Mouse (Mus musculus) ovary, postnatal 10 days (tissue): ENCODE data around the gene Trim8.

Source experiments
- DNase-seq: peaks from one replicate; pipeline ENCODE4 v3.0.0; 2022; ENCODE audit warnings: low spot score

The Trim8 gene

GRCm38 (mm10) chr19:46480624-46481345 is 20.7 kb upstream of the Trim8 start:
- DNase-seq = no peak

DNA sequence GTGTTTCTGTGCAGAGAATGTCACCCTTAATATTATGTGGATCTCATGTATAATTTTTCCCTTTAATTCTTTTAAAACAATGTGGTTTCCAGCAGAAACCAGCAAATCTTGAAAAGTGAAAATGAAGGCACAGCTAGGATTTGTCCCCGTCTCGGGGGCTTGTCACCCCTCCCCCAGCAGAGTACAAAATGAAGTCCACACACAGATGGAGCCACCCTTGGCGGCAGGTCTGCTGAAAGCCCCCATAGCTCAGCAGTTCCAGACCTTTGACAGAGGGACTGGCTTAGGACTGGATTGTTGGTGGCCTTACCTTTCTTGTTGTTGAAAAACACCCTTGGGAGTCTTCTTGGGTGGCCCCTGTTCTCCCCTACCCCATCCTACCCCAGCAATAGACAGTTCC is 20.1 kb upstream of the Trim8 start:
- DNase-seq = no peak

GRCm38 (mm10) chr19:46481756-46482155 is 19.7 kb upstream of the Trim8 start:
- no peak for DNase-seq

DNA sequence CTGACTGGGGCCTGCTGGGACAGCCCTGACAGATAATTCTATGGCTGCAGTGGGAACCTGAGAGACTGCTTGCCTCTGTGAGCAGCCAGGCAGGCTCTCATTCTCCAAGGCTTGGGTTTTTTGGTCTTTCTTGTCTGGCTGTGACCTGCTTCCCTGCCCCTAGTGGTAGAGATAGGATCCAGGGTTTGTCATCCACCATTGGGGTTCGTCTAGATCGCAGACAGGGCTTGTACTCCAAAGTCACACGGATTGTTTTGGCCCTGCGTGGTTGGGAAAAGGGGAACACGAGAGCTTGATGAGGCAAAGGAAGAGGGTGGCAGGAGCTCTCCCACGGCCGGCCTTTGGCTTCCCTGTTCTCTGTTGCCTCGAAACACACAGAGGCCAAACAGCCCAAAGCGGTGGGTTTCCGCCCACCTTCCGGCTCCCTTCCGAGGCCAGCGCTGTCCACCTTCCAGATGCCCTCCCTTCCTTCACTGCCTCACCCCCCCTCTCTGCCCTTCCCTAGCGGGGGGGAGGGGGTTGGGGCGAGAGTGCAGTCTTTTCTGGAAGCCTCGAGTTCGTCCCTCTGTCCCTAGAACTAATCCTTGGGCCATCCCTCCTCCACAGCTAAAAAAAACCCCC is 18.5 kb upstream of the Trim8 start:
- no peak for DNase-seq

GRCm38 (mm10) chr19:46483701-46484328 is 17.7 kb upstream of the Trim8 start:
- no peak for DNase-seq

GRCm38 (mm10) chr19:46484518-46484917 is 17.0 kb upstream of the Trim8 start:
- DNase-seq = no peak

DNA sequence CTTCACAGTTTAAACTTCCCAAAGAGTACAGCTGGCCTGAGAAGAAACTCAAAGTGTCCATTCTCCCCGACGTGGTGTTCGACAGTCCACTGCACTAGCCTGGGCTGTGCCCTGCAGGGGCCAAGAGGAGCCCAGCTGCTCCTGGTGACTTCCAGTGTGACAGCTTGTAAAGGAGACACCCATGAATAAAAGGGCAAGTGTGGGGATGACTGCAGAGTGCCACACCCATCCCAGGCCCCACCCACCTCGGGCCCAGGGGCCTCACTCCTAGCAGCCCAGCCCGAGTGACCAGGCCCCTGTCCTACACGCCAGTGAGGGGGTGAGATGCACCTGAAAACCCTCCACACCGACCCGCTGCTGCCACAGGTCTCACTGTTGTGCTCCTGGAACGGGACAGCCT is 15.7 kb upstream of the Trim8 start:
- DNase-seq = no peak

DNA sequence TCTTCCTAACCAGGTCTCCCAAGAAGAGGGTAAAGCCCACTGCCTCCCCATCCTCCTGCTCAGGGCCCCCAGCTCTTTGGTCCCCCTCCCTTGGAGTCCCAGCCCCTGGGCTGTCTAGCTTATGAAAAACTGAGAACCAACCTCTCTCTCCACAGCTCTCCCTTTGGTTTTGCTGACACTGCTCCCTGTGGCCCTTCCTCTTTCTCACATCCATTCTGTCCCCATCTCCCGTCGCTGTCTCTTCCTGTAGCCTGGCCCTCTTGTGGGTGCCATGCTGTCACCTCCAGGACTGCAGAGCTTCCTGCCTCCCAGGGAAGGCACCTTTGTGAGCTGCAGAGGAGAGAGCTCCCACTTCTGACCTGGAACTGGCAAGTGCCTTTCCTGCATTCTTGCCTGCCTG is 14.8 kb upstream of the Trim8 start:
- no peak for DNase-seq

GRCm38 (mm10) chr19:46489448-46489847 is 12.1 kb upstream of the Trim8 start:
- DNase-seq = no peak

GRCm38 (mm10) chr19:46490634-46491033 is 10.9 kb upstream of the Trim8 start:
- no peak for DNase-seq

- no peak for DNase-seq
These were observed 6.4 kb upstream of the Trim8 start for GRCm38 (mm10) chr19:46495136-46495535.

DNA sequence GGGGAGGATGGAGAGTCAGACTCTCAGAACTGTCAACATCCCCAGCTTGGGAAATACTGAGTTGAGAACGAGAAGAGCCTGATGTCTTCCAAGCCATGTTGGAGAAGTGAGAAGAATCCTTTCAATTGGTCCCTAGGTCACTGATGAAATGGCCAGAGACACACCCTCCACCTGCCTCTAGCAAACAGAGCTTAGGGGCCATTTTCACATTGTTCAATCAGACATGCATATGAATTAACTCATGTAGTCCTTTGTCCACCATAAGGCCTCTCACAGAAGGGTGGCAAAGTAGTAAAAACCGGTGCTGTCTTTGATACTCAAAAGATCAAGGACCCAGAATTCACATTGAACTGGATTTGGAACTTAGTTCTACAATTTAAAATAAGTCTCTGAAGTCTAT is 4.3 kb upstream of the Trim8 start:
- no peak for DNase-seq

DNA sequence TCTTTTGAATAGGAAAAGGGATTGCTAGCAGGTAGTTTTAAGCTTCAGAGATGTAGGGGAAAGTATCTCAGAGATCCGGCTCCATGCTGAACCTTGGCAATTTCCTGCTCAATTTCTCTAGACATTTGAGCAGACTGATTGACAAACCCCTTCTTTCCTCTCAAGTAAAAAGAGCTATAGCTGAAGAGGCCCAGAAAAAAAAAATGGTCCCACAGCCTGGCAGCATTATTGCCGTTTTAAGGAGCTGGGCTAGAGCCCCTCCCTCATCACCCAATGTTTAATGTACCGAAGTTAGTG is 2.0 kb upstream of the Trim8 start:
- DNase-seq = no peak

GRCm38 (mm10) chr19:46499836-46500580 is 1.5 kb upstream of the Trim8 start:
- peak; percentile 73 for DNase-seq

DNA sequence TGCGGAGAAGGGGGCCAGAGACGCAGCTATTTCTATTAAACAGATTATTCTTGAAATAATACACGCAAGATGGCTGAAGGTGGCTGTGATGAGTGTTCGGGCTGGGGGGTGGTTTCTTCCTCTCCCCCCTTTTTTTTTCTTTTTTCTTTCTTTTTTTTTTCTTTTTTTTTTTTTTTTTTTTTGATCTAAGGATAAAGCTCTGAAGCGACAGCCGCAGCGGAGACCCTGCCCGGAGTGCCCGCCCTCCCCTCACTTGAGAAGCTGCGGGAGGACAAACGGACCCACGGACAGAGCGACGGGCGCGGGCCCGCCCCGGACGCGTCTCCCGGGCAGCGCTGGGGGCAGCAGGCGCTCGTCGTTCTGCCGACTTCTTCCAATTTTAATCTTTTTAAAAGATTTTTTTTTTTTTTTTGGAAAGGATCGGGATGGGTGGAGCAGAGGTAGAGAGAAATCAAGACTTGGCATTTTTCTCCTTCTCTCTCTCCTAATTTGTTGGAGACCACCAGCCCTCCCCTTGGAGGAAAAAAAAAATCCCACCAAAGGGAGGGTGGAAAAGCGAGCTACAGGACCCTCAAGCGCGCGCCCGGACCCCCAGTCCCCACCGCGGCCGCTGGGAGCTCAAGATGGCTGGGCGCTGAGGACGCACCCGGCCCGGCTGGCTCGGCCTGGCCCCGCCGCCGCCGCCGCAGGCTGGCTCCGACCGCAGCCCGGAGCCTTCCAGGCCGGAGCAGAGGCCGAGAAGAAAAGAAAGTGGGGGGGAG is 741 bp upstream of the Trim8 start:
- DNase-seq = no peak

GRCm38 (mm10) chr19:46502069-46502455 is 560 bp downstream of the Trim8 start:
- DNase-seq = no peak

DNA sequence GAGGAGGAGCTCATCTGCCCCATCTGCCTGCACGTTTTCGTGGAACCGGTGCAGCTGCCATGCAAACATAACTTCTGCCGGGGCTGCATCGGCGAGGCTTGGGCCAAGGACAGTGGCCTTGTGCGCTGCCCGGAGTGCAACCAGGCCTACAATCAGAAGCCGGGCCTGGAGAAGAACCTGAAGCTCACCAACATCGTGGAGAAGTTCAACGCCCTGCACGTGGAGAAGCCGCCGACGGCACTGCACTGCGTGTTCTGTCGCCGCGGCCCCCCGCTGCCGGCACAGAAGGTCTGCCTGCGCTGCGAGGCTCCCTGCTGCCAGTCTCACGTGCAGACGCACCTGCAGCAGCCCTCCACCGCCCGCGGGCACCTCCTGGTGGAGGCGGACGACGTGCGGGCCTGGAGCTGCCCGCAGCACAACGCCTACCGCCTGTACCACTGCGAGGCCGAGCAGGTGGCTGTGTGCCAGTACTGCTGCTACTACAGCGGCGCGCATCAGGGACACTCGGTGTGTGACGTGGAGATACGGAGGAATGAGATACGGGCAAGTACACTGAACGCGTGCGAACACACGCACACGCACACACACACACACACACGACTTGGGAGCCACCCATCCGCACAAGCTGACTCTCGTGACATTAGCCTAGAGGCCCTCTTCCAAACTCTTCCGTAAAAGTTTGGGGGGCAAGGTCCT is 1.1 kb downstream of the Trim8 start:
- DNase-seq = peak; percentile 64

- DNase-seq = no peak
These were observed 2.0 kb downstream of the Trim8 start for GRCm38 (mm10) chr19:46503351-46504084.

- peak; percentile 52 for DNase-seq
These were observed 2.6 kb downstream of the Trim8 start for GRCm38 (mm10) chr19:46504085-46504552.

DNA sequence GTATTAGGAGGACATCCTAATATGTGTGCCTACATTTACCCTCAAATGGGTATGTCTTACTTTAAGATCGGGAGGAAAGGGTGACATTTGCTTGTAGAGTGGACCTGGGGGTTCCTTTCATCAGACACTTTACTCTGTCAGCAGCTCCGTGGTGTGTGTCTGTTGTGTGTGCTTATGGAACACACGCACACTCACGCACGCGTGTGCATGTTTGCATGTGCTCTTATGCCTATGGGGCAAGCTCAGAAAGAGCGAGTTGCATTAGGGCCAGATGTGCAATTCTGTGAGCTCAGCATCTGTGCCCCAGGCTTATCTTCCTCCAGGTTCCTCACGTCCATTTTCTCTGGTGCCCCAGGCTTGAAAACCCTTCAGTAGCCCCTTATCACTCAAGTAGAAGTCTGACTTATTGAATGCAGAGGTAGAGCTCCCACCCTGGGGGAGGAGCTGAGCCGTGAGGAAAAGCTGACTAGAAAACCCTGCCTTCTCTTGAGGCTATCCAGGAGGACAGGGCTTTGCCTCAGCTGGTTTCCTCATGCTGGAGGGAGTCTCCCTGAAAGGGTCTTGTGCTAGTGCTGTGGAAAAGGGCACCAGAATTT is 3.4 kb downstream of the Trim8 start:
- DNase-seq = no peak
